Mouse (Mus musculus): ENCODE data around the gene Hspa1l. TPM values are rescaled to one million over a fixed set of nuclear protein-coding genes. Genes with fewer than 3 reads are reported as not detected.
"Not testable (repeated sequence)": the region's sequence is repeated elsewhere in the genome, so short reads cannot be mapped to it uniquely, and the experiment has no call there.

The Hspa1l gene
- polyA plus RNA-seq, 1 experiment, result 0.58 TPM

DNA sequence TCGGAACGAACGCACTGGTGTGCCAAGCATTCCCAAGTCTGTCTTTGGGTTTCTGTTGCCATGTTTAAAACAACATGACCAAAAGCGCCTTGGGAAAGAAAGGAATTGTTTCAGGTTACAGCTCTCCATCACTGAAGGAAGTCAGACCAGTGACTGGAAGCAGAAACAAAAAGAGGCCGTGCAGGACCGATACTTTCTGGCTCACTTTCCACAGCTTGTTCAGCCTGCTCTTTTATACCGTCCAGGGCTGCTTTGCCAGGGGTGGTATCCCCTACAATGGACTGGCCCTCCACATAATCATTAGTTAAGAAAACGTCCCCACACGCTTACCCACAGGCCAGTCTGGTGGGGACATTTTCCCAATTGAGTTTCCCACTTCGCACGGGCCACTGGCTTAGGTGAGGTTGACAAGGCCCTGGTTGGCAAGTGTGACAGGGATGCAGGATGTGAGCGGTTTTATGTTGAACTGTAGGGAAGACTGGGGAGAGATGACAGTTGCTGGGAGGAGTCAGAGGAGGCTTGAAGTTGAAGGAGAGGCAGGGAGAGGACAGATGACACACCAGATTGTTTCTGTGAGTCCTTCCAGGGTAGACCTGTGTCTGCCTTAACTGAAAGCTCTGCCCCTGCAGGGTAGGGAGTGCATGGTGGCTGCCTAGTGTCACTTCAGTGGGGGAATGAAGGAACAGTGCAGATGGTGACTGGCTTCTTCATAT lies 29.8 kb downstream of the Hspa1l start:
- H3K36me3 ChIP-seq (ENCODE audit: control insufficient read depth, insufficient read depth, low read length), result no peaks in the 10 kb centered on the region
- H3K27ac ChIP-seq (ENCODE audit: insufficient read depth, low read depth, low read length), result no peak overlapping the region
- no peaks in the 10 kb centered on the region for H3K4me1 ChIP-seq (ENCODE audit: control insufficient read depth, insufficient read depth, low read length)
- H3K4me3 ChIP-seq (ENCODE audit: insufficient read depth, low read depth, low read length), result peak overlapping the region; percentile 79
- TF ChIP-seq CTCF (conservative IDR thresholded peaks at IDR 0.05; ENCODE audit: insufficient read depth, insufficient read length, low read depth, low read length), result no peak
- no peak for TF ChIP-seq POLR2A (IDR thresholded peaks at IDR 0.05; ENCODE audit: low read depth, low read length)
- 20% methylated on average over 12 of the region's 12 CpGs for WGBS
- no peaks in the 10 kb centered on the region for H3K27me3 ChIP-seq (replicated peaks; ENCODE audit: control insufficient read depth, insufficient read depth, low read length)
- no peak for DNase-seq

DNA sequence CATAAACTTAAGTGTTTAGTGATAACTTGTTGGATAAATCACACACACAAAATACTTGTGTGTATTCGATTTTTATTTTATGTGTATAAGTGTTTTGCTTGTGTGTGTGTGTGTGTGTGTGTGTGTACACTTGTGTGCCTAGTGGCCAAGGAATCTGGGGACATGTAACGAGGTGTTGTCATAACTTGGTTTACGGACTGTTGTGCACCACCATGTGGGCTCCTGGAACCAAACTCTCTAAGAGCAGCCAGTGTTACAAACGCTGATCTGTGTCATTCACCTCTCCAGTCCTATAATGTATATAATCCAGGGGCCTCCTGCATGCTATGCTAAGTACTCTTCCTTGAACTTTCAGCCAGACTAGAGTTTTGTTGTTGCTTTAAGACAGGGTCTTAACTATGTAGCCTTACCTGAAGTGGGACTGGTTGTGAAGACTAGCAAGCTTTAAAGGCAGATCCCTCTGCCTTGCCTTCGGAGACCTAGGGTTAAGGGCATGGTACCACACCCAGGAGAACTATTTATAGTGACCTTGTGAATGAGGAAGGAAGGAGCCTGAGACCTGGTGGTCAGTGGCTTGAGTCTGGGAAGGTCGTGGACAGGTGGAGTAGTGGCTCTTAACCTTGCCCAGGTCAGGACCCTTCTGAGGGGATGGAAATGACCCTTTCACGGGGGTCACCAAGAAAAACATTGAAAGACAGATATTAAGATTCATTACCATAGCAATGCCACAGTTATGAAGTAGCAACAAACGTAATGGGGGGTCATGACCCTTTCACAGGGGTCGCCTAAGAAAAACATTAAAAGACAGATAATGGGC lies 30.7 kb downstream of the Hspa1l start:
- H3K4me1 ChIP-seq (ENCODE audit: control insufficient read depth, insufficient read depth, low read length), result no peaks in the 10 kb centered on the region
- DNase-seq, result no peak
- no peaks in the 10 kb centered on the region for H3K36me3 ChIP-seq (ENCODE audit: control insufficient read depth, insufficient read depth, low read length)
- H3K4me3 ChIP-seq (ENCODE audit: insufficient read depth, low read depth, low read length), result no peak overlapping the region
- no peak for TF ChIP-seq POLR2A (IDR thresholded peaks at IDR 0.05; ENCODE audit: low read depth, low read length)
- no peak for TF ChIP-seq CTCF (conservative IDR thresholded peaks at IDR 0.05; ENCODE audit: insufficient read depth, insufficient read length, low read depth, low read length)
- H3K27ac ChIP-seq (ENCODE audit: insufficient read depth, low read depth, low read length), result no peak overlapping the region
- H3K27me3 ChIP-seq (replicated peaks; ENCODE audit: control insufficient read depth, insufficient read depth, low read length), result no peaks in the 10 kb centered on the region
- 60% methylated on average over 9 of the region's 9 CpGs for WGBS

DNA sequence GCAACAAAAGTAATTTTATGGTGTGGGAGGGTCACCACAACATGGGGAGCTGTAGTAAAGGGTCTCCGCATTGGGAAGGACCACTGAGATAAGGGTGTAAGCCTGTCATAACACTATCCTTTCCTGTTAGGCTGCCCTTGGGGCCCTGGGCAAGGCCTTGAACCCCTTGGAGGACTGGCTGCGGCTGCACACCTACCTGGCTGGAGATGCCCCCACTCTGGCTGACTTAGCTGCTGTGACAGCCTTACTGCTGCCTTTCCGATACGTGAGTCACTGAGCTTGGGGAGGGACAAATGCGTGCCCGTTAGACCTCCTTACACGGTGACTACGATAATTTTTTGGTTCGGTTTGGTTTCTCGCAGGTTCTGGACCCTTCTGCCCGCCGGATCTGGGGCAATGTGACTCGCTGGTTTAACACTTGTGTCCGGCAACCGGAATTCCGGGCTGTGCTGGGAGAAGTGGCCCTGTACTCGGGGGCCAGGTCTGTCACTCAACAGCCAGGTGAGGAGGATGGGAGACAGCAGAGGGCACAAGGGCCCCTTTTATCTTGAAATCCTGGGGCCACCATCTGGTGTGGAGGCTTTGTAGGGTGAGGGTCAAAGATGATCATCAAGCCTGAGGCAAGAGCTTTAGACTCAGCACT lies 31.7 kb downstream of the Hspa1l start:
- H3K4me1 ChIP-seq (ENCODE audit: control insufficient read depth, insufficient read depth, low read length), result no peaks in the 10 kb centered on the region
- TF ChIP-seq POLR2A (IDR thresholded peaks at IDR 0.05; ENCODE audit: low read depth, low read length), result no peak
- no peak for TF ChIP-seq CTCF (conservative IDR thresholded peaks at IDR 0.05; ENCODE audit: insufficient read depth, insufficient read length, low read depth, low read length)
- no peak overlapping the region for H3K4me3 ChIP-seq (ENCODE audit: insufficient read depth, low read depth, low read length)
- no peak for DNase-seq
- H3K36me3 ChIP-seq (ENCODE audit: control insufficient read depth, insufficient read depth, low read length), result no peaks in the 10 kb centered on the region
- no peak overlapping the region for H3K27ac ChIP-seq (ENCODE audit: insufficient read depth, low read depth, low read length)
- no peaks in the 10 kb centered on the region for H3K27me3 ChIP-seq (replicated peaks; ENCODE audit: control insufficient read depth, insufficient read depth, low read length)
- 96% methylated on average over 17 of the region's 17 CpGs for WGBS

DNA sequence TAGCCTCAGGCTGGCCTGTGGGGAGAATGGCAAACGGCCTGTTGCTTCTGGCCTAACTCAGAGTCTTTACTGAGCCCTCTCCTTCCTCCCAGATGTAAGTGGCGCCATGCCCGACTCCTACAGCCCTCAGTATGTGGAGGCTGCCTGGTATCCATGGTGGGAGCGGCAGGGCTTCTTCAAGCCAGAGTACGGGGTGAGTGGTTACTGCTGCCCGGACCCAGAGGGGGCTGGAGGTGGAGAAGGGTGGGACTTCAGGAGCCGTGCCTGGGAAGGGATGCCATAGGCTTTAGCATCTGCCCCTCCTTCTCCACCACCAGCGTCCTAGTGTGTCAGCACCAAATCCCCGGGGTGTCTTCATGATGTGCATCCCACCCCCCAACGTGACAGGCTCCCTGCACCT lies 32.7 kb downstream of the Hspa1l start:
- Histone ChIP-seq H3K4me3 (ENCODE audit: insufficient read depth, low read depth, low read length) (no peak overlapping the region), H3K36me3 (ENCODE audit: control insufficient read depth, insufficient read depth, low read length) (no peaks in the 10 kb centered on the region), H3K27ac (ENCODE audit: insufficient read depth, low read depth, low read length) (no peak overlapping the region), H3K4me1 (ENCODE audit: control insufficient read depth, insufficient read depth, low read length) (no peaks in the 10 kb centered on the region), H3K27me3 (replicated peaks; ENCODE audit: control insufficient read depth, insufficient read depth, low read length) (no peaks in the 10 kb centered on the region)
- WGBS, result 96% methylated on average over 10 of the region's 10 CpGs
- no peak for DNase-seq
- TF ChIP-seq POLR2A (IDR thresholded peaks at IDR 0.05; ENCODE audit: low read depth, low read length), result no peak
- TF ChIP-seq CTCF (conservative IDR thresholded peaks at IDR 0.05; ENCODE audit: insufficient read depth, insufficient read length, low read depth, low read length), result no peak

DNA sequence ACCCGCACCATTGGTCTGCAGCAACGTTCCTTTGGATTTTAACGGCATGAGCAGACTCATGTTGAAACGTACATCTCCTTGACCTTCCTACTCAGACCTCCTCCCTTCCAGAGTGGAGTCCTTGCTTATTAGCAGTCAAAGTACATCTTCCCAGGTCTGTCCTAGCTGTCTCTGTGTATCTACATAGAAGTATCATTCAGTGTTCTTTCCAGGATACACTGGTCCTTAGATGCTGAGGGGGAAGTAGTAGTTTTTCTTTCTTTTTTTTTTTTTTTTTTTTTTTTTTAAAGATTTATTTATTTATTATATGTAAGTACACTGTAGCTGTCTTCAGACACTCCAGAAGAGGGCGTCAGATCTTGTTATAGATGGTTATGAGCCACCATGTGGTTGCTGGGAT lies 33.4 kb downstream of the Hspa1l start:
- not testable (repeated sequence) for H3K27me3 ChIP-seq (replicated peaks; ENCODE audit: control insufficient read depth, insufficient read depth, low read length); H3K36me3 ChIP-seq (ENCODE audit: control insufficient read depth, insufficient read depth, low read length); H3K4me3 ChIP-seq (ENCODE audit: insufficient read depth, low read depth, low read length); H3K27ac ChIP-seq (ENCODE audit: insufficient read depth, low read depth, low read length); DNase-seq; H3K4me1 ChIP-seq (ENCODE audit: control insufficient read depth, insufficient read depth, low read length)
- 91% methylated on average over 4 of the region's 5 CpGs for WGBS

DNA sequence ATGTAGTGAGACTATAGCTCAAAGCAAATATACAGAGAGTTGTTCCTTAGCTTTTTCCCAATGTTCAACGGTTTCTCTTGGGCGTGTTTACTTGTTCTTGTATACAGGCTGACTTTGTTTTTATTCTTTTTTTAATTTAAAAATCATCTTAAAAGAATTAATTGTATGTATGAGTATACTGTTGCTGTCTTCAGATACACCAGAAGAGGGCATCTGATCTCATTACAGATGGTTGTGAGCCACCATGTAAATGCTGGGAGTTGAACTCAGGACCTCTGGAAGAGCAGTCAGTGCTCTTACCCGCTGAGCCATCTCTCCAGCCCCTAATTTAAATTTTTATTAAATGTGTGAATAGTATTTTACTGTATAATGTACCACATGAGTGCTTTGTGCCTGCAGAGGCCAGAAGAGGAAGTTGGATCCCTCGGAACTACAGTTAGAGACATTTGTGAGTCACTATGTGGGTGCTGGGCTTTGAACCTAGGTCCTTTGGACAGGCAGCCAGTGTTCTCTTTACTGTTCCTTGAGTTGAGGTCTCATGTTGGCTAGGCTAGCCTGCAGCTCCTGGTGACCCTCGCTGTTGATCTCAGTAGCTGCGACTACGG lies 35.0 kb downstream of the Hspa1l start:
- Histone ChIP-seq H3K4me3 (ENCODE audit: insufficient read depth, low read depth, low read length) (no peak overlapping the region), H3K36me3 (ENCODE audit: control insufficient read depth, insufficient read depth, low read length) (no peaks in the 10 kb centered on the region; the same call in 1 of the 2 replicates), H3K27me3 (replicated peaks; ENCODE audit: control insufficient read depth, insufficient read depth, low read length) (no peaks in the 10 kb centered on the region), H3K4me1 (ENCODE audit: control insufficient read depth, insufficient read depth, low read length) (no peaks in the 10 kb centered on the region), H3K27ac (ENCODE audit: insufficient read depth, low read depth, low read length) (no peak overlapping the region)
- DNase-seq, result no peak
- no peak for TF ChIP-seq CTCF (conservative IDR thresholded peaks at IDR 0.05; ENCODE audit: insufficient read depth, insufficient read length, low read depth, low read length)
- no peak for TF ChIP-seq POLR2A (IDR thresholded peaks at IDR 0.05; ENCODE audit: low read depth, low read length)
- WGBS, result 93% methylated on average over 7 of the region's 7 CpGs

DNA sequence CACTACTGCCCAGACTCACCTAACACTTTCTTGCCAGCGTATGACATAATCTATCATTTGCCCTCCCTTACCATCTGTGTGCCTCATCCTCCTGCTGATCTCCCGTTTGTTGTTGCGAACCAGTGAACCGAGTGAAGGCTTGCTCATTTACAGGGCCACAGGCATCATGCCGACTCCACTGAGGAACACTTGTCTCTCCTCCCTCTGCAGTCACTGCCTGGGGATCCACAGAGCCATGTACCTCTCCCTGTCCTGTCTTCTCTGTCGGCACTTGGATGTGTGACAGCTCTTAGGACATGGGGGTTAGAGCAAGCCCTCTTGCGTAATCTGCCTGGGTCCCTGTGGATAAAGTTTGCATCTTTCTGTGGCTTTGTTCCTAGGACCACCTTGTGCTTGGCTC lies 37.1 kb downstream of the Hspa1l start:
- Histone ChIP-seq H3K27ac (ENCODE audit: insufficient read depth, low read depth, low read length) (no peak overlapping the region), H3K4me1 (ENCODE audit: control insufficient read depth, insufficient read depth, low read length) (no peaks in the 10 kb centered on the region), H3K27me3 (replicated peaks; ENCODE audit: control insufficient read depth, insufficient read depth, low read length) (no peaks in the 10 kb centered on the region), H3K36me3 (ENCODE audit: control insufficient read depth, insufficient read depth, low read length) (no peaks in the 10 kb centered on the region; the same call in 1 of the 2 replicates), H3K4me3 (ENCODE audit: insufficient read depth, low read depth, low read length) (no peak overlapping the region)
- DNase-seq, result no peak
- WGBS, result 65% methylated on average over 7 of the region's 7 CpGs
- TF ChIP-seq CTCF (conservative IDR thresholded peaks at IDR 0.05; ENCODE audit: insufficient read depth, insufficient read length, low read depth, low read length) (no peak), POLR2A (IDR thresholded peaks at IDR 0.05; ENCODE audit: low read depth, low read length) (no peak)

Measured in kidney, adult 2 months (tissue).